Mouse (Mus musculus) liver, embryonic 14.5 days (tissue): Measurements from ENCODE around the gene Cnnm2.

Experiments used
- CTCF ChIP-seq: IDR thresholded peaks from 2 replicates; pipeline ENCODE4 v1.5.1; 2016; ENCODE audit warnings: antibody characterized with exemption, low read depth, control low read depth
- EP300 ChIP-seq: IDR thresholded peaks from 2 replicates; pipeline ENCODE4 v1.6.1; 2016; ENCODE audit warnings: antibody characterized with exemption, low read depth

DNA sequence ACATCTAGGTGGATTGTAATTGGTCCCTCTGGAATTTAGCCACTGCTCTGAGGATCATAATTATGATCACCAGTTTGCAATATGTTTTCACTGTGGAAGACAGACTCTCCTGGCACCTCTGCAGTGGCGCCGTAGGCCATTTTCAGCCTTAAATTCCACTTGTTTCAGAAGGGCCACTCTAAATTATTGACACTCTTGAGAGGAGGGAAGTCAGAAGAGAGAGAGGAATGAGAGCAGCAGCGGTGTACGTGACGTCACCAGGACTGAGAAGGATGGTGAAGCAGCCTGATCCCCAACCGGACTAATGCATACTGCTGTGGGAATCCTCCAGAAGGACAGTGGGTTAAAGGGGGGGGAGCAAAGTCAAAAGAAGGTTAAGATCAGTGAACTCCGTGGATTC, 40.1 kb downstream of the Cnnm2 start:
- no peak for TF ChIP-seq CTCF
- TF ChIP-seq EP300: no peak
